Mouse (Mus musculus) telencephalon, adult 2 months (tissue): ENCODE results near the gene Cpped1.

Source experiments
- DNase-seq: peaks from one replicate; pipeline ENCODE4 v3.0.0-alpha.2; 2011; ENCODE audit warnings: low read depth, low spot score

The Cpped1 gene

DNA sequence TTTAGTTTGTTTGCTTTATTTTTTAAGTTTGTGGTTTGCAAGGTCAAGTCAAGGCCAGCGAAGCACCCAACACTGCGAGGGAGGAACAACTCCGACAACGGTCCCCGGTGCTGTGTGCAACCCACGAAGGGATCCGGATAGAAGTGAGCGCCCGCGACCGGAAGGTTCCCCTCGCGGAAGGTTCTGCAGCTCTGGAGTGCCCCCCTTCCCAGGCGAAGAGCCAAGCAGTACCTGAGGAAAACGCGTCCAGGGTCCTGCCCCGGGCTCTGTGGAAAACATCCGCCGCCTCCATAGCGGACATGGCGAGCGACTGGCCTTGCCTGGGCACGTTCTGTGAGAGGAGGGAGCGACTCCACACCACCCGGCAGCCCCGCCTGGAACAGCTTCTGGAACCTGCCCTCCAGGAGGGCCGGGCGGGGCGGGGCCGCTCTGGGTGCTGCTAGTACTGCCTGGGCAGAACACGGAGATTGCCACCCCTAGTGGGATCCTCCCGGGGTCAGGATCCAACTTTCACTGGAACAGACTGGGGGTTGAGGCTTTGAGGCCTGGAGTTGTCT lies at the start of gene Cpped1:
Gene Cpped1, minus strand, starts transcription at position 411 of the 557 bp plus-strand sequence.
- DNase-seq: peak; percentile 83

- DNase-seq: no peak
Measured at GRCm38 (mm10) chr16:11940477-11940876, 31.2 kb upstream of the Cpped1 start.

DNA sequence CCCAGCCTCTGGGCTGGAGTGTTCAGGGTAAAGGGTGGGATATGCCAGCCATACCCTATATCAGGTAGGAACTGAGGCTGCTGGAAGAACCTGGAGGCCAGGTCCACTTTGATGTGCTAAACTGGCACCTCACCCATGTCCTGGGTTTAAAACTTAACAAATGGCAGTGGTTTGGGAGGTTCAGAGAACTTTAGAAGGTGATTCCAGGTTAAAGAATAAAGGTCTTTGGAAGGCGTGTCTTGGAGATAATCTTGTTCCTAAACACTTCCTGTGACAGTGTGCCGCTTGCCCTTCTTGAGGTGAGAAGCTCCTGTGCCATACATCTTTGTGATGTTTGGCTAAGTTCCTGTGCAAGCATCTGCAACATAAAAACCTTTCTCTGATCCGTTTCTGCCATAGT lies 1.6 kb upstream of the Cpped1 start:
- DNase-seq: no peak

DNA sequence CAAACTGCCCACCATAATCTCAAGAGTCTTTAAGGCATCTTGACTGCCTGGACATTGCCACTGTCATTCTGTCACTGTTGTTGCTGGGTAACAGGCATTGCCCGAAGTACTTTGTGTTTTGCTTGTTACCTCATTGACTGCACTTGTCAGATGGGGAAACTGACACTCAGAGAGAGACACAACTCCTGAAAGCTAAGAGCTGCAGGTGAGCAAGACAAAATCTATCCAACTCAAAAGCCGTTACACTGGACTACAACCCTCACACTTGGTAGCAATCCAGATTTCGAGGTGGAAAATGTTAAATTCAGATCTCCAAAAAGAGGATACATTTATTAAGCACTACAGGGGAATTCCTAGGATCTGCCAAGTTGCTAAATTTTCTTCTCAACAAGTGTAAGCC lies 572 bp upstream of the Cpped1 start:
- DNase-seq: no peak

DNA sequence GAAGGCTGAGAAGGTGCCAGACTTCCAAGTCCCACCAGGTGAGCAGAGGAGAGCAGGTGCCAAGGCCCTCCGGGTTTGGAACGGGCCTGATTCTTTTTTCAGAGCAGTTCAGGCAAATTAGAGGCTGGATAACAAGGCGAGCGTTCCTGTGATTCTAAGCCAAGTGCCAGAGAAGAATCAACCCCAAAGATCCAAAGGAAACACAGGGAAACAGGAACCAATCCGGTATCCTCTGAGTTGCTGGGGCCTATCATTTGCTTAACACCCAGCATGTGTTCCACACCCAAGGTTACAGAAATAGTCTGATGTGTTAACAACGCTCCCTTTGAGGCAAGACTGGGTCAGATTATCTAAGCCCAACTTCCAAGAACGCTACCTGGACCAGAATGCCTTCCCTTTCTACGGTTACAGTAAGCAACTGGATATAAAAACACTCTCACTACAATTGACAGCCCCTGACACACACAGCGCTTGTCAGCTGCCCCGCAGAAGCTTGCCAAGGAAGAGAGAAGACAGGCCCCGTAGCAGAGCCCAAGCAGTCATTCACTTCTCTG lies 707 bp downstream of the Cpped1 start:
- peak; percentile 65 for DNase-seq

- DNase-seq: no peak
Measured at GRCm38 (mm10) chr16:11907816-11908215, 1.4 kb downstream of the Cpped1 start.

DNA sequence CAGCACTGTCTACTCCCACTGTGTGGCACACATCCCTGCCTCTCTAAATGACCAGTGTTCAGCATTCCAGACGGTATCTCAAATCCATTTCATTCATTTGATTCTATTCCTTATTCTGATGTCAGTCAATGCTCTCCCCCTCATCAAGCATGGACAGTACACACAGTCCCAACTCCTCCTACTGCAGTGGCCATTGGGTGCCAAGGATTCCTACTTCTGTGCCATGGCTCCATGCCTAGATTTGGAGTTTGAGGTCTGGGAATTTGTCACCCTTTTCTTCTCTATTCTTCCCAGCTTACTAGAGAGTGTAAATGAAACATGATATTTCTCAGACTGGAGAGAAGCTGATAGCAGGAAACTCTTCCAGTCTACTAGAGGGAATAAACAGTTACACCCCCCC lies 2.3 kb downstream of the Cpped1 start:
- DNase-seq: no peak

- DNase-seq: no peak
Measured at GRCm38 (mm10) chr16:11905216-11905615, 4.0 kb downstream of the Cpped1 start.

DNA sequence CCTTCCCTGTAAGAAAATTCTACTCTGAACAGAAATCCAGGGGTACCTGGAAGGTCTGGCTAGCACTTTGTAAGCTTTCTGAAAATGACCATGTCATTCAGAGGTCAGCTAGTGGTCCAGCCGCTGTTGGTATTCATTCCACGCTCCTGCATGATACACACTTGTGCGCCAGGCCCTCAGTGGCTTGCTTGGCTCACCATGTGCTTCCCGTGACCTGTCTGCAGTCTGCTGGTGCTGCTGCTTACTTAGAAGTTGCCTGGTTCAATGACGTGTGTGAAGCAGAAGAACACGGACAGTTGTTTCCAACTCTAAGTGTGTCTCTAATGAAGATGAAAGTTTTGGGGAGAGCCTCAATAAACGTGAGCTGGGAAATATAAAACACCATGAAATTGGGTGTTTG lies 7.2 kb downstream of the Cpped1 start:
- DNase-seq: no peak

DNA sequence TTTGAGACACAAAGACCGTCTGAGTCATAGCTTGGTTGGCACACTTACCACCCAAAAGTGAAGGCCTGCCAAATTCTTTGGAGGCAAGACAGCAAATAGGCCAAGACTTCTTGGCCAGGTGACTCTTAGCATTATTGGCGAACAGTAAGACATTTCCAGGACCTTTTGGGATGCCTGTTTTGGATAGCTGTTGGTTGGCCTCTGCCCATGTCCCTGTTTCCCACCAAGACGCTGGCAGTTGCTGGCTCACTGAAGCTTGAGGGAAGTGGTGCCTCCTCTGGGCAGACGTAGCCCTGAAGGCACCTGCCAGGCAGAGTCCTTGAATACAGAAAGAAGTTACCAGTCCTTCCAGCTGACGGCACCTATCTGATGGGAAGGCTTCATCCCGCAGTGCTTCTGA lies 8.9 kb downstream of the Cpped1 start:
- DNase-seq: no peak

- no peak for DNase-seq
Measured at GRCm38 (mm10) chr16:11896411-11896810, 12.8 kb downstream of the Cpped1 start.

DNA sequence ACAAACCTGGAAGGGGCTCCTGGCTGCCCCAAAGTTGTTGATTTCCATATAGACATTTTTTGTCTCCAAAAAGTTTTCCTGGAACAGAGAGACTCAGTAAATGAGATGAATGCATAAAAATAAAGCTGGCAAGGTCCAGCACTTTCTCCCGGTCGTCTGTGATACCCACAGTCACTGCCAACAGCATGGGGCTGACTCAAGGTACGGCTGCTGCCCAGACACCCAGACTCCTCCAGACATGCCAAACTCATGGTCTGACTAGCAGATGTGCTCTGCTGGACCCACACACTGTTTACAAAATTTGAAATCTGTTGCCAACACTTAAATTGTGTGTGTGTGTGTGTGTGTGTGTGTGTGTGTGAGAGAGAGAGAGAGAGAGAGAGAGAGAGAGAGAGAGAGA lies 14.4 kb downstream of the Cpped1 start:
- DNase-seq: no peak

GRCm38 (mm10) chr16:11890186-11890585 lies 19.1 kb downstream of the Cpped1 start:
- no peak for DNase-seq

GRCm38 (mm10) chr16:11889741-11890140 lies 19.5 kb downstream of the Cpped1 start:
- DNase-seq: no peak

DNA sequence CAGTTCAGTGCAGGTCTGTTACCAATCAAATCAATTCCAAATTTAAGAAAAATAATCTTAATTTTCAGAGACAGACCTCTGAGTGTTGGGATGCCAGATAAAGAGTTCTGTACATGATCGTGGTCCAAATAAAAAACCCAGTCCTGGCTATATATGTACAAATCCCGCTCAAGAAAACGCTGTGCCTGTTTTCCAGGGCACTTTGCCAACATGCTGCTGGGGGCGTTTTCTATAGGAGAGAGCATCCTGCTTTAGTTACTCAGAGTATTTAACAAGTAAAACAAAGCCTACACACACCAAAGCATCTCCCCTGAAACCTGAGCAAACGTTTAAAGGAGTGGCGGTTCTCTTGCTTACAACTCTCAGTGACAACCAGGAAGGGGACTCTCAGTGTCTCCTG lies 27.4 kb downstream of the Cpped1 start:
- DNase-seq: peak; percentile 34

DNA sequence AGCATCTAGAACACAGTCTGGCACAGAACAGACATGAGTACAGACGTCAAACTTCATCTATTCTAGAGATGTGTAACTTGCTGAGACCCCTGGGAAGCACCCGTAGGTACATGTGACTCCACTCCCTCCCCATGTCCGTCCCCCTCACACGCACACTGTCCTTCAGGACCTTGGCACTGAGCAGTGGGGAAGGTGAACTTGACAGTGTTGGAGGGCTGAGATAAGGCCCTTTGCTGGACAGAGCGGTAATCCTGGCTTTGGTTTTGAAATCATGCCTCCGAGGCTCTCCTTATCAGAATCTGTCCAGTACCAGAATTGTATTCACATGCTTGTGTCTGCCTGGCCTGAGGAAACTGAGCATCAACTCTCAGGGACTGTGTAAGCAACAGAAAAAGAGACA lies 28.8 kb downstream of the Cpped1 start:
- no peak for DNase-seq

DNA sequence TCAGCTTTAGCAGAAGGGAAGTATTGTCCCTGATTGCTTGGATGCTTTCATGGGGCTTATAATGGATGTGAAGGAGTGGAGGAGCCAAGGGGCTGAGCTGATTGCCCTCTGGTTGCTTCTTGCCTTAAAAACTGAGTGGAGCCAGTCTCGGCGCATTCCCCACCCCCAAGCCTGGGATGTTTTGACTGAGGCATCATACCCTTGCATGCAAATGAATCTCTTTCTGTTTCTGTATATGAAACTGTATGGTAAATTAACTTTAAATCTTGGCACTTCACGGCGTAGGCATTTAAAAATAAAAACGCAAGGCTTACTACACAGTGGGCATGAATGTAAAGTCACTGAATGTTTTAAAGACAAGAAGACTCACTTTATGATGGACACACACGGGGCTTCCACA lies 30.0 kb downstream of the Cpped1 start:
- DNase-seq: no peak

GRCm38 (mm10) chr16:11875227-11875626 lies 34.0 kb downstream of the Cpped1 start:
- DNase-seq: no peak

GRCm38 (mm10) chr16:11873292-11873691 lies 36.0 kb downstream of the Cpped1 start:
- no peak for DNase-seq

GRCm38 (mm10) chr16:11868486-11868885 lies 40.8 kb downstream of the Cpped1 start:
- no peak for DNase-seq

DNA sequence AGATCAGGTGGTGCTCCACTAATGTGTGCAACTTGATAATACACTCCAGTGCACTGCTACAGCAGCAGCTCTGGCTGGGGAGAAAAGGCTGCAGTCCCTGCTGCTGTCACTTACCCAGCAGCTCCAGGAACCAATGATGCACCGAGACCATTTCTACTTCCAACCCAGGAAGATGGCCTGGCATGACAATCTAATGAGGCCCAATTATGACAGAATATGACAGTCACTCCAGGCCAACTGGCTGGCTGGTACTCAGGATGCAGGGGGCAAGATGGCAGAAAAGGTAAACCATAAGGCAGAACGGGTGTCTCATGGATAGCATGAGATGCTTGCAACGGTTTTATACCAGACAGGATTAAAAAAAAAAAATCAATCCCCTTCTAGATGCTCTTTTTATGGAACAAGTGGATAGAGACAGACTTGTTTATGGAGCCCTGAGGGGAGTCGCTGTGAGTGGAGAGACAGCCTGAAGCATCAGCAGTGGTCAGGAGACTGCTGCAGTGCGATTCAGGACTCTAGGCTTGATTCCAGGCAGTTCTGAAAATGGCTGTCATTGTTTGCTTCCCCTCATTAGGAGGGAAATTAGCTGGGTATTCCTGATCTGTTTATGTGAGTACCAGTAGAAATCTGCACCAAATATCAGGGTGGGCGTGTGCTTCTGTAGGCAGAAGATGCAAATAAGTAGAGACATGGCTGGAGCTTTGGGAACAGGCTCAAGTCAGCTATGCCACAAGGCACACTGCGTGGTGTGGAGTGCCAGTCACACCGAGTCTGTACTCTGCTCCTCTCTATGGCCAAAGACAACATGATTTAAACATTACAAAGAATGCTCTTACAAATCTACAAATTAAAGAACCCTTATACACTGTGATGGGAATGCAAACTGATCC lies 56.3 kb downstream of the Cpped1 start:
- peak; percentile 39 for DNase-seq

DNA sequence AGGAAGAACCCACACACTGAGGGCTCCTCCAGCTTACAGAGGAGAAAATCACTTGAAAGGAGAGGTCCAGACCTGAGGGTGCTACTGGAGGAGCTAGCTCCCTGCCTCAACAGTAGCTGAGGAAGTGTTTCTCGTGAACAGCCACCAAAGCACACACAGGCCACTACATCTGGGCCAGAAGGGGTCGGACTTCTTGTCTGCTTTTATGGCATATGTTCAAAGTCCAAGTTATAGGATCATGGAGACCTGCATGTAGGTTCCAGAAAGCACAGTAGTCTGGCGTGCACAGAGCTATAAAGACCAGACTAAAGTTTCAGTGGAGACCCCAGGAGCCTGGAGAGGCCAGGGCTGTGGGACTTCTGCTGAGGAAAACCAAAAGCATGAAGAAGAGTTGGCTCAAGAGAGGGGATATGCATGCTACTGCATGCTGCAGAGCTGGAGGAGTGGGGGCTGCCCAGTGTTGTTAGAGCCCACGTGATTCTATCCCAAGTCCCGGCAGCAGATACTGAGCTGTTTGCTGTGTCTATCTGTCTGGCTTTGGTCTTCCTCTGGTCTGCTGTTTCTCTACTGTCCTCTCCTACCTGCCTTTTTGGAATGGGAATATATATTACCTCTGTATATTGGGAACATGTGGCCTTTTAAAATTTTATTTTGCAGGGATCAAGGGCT lies 60.1 kb downstream of the Cpped1 start:
- no peak for DNase-seq
